ENCODE assay signal across 17 mouse cellular contexts in the genomic region with DNA sequence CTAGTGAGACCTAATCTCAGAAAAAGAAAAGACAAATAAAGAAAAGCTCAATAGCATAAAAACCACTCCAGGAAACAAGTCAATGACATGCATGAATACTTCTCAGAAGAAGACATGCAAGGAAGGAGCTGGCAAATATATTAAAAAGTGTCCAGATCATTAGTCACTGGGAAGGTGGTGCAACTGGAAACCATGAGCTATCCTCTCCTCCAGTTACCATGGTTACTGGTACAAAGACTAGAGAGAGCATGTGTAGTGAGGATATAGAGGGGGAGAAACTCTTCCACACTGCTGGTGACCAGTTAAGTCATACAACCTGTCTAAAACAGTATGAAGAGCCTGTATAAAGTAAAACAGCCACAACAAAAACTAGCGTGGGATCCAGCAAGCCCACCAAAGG.
"Had no signal": no experiment of that assay in that cellular context is flagged by ENCODE, and none has a peak within 500 bp of the region (broad histone marks: within the 10 kb centered on the region; RNA-seq: fewer than 3 reads in every experiment).

No protein-coding gene starts in this region.

- H3K27me3 ChIP-seq: lung, embryonic 15.5 days; midbrain, embryonic 15.5 days; neural tube, embryonic 12.5 days; stomach, embryonic 15.5 days had no signal

- H3K36me3 ChIP-seq: lung, embryonic 15.5 days; midbrain, embryonic 13.5 days; midbrain, embryonic 15.5 days; neural tube, embryonic 12.5 days; stomach, embryonic 15.5 days had no signal

- H3K27ac ChIP-seq: lung, embryonic 15.5 days; macrophage; midbrain, embryonic 13.5 days; midbrain, embryonic 15.5 days; neural tube, embryonic 12.5 days; stomach, embryonic 15.5 days; stomach, postnatal 0 days had no signal

- H3K9me3 ChIP-seq: lung, embryonic 15.5 days; midbrain, embryonic 15.5 days; neural tube, embryonic 12.5 days; stomach, embryonic 15.5 days had no signal

- ATAC-seq: liver, postnatal 0 days; lung, postnatal 0 days; midbrain, embryonic 13.5 days; midbrain, embryonic 15.5 days had no signal

- DNase-seq: liver, postnatal 0 days; lung, adult 2 months; lung, postnatal 14 days; lung, postnatal 36 days; right cerebral cortex, postnatal 14 days; thymus, adult 2 months; thymus, postnatal 25 days; thymus, postnatal 4 days had no signal

- H3K4me3 ChIP-seq: lung, embryonic 15.5 days; midbrain, embryonic 13.5 days; midbrain, embryonic 15.5 days; neural tube, embryonic 12.5 days; stomach, embryonic 15.5 days had no signal

- H3K4me1 ChIP-seq: lung, embryonic 15.5 days; midbrain, embryonic 15.5 days; neural tube, embryonic 12.5 days; stomach, embryonic 15.5 days had no signal

- H3K9ac ChIP-seq: liver, postnatal 0 days; lung, embryonic 15.5 days; midbrain, embryonic 13.5 days; midbrain, embryonic 15.5 days; neural tube, embryonic 12.5 days; stomach, embryonic 15.5 days had no signal

- H3K4me2 ChIP-seq: lung, embryonic 15.5 days; midbrain, embryonic 11.5 days; midbrain, embryonic 13.5 days; midbrain, embryonic 15.5 days; neural tube, embryonic 12.5 days; stomach, embryonic 15.5 days had no signal
